Mouse (Mus musculus) heart, adult 8-10 months (tissue): Measurements from ENCODE around the gene Bbs2. TPM values are rescaled to one million over a fixed set of nuclear protein-coding genes. Genes with fewer than 3 reads are reported as not detected.
A peak's percentile ranks its signal among the peaks of the same experiment; 100 is the strongest.

Experiments
- DNase-seq: peaks from one replicate; pipeline ENCODE4 v3.0.0; 2022; ENCODE audit warnings: low spot score
- total RNA-seq, 4 experiments: library from RNA; stranded (reverse); gene quantifications; 2 replicates each; pipeline ENCODE4 v1.2.4; 2022

Gene Bbs2
- total RNA-seq, 4 experiments from 2014 or later: 7.6 to 15.7 (median 9.4) TPM

DNA sequence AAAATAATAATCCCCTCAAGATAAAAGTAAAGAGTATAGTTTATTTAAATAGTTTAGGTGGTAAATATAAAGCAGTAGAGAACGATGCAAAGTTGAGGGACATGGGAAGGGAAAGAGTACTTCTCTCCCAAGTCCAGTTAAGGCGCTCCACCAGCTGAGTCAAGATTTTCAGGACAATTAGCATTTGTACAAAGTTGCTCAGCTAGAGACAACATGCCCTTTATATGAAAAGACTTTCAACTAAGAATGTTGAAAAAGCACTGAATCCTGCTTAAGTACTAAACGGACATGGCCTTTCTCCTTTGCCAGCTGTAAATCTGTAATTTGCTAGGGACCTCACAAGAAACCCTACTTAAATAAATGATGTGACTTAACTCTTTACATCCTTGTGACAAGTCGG lies 268 bp upstream of the Bbs2 start:
- no peak for DNase-seq

DNA sequence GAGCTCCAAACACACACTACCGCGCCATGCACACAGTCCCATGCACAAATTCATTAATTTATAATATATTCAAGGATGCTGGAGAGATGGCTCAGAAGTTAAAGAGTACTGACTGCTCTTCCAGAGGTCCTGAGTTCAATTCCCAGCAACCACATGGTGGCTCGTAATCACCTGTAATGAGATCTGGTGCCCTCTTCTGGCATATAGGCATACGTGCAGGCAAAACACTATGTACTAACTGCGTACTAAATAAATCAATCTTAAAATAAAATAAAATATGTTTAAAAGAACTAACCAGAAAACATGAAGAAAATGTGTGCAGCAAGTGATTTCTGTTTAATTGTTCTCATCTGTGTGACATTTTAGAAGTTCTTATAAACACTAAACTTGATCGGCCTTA lies 4.4 kb downstream of the Bbs2 start:
- DNase-seq: no peak

DNA sequence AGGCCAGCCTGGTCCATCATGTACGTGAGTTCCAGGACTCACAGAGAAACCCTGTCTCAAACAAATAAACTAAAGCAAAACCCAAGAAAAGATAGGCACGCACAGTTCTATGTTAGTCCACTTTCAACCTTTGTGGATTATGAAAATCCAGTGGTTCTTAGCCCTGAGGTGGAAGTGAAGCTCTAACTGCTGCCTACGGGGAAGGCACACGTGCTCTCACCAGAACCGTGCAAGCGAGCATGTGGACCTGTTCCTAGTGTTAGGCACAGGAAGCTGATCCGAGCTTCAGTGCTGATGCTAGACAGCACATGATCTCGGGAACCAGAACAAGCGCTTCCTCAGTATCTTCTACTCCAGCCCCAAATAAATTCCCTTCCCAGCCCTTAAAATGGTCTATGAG lies 5.9 kb downstream of the Bbs2 start:
- DNase-seq: no peak

DNA sequence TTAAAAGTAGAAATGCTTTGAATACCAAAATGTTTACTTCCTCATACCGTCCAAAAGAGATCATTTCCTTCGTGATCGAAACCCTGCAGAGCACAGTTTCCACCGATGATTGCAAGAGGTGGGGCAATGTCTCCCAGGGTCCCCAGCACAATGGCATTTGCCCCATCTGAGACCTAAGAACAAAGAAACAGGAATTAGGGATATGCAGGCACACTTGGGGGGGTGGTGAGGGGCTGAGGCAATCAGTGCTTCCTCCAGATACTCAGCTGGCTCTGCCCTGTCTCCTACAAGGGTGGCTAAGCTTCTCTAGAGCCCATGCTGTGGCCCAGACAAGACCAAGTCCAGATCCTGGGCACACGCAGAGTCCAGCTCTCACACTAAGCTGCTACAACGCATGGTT lies 9.0 kb downstream of the Bbs2 start:
- DNase-seq: no peak

DNA sequence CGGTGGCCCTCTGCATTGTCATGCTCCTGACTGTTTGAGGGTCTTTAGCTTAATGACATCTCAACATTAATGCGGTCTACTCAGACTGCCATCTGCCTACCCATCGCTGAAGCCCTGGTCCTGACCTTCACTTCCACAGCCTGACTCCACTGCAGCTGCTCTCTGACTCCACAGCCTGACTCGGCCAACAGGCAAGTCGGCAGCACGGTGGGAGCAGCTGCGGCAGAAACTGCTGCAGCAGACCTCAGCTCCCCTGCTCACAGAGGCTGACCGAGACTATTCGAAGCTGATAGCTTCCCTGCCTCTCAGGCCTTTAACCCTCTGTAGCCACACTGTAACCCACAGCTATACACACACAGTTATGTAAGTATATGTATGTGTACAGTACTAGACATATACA lies 10.8 kb downstream of the Bbs2 start:
- DNase-seq: no peak

DNA sequence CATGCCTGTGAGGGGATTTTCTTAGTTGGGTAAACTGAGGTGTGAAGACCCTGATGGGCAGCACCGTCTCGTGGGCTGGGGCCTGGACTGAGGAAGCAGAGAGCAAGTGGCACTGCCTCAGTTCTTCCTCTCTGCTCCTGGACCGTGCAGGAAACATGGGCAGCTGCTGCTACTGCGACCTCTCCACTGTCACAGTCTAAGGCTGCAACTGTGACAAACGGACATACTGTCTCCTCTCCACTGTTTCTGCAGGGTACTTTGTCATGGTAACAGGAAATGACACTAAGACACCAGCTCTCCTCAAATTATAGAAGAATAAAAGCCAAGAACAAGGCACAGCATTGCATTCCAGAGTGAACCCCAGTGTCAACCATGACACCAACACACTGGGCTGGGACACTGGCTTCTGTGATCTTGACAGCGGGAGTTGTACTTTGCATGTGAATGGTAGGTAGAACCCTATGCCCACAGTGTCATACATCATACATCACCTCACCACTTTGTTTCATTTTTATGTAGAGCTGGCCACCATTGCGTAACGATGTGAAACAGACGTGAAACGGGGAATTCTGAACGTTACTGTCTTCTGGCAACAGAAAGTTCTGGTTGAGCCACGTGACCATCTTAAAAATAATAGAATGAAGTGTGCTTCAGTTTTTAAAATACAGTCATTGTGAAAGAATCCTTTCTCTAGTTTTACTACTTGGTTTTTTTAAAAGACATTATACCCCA lies 22.1 kb downstream of the Bbs2 start:
- no peak for DNase-seq

DNA sequence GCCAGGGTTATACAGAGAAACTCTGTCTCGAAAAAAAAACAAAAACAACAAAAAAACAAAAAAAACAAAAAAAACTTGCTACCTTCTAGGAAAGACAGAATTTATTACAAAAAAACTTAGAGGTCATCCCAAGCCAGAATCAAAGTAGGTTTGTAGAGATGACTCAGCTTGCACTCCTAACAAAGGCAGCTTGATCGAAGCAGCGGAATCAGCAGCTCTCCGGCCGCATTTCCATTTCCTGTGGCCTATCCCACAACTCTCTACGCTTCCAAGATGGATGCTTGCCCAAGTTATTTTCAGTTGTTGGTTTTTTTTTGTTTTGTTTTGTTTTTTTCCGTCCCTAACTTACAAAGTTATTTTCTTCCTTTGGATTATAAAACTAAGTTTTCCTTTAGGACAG lies 29.9 kb downstream of the Bbs2 start:
- DNase-seq: peak; percentile 9

DNA sequence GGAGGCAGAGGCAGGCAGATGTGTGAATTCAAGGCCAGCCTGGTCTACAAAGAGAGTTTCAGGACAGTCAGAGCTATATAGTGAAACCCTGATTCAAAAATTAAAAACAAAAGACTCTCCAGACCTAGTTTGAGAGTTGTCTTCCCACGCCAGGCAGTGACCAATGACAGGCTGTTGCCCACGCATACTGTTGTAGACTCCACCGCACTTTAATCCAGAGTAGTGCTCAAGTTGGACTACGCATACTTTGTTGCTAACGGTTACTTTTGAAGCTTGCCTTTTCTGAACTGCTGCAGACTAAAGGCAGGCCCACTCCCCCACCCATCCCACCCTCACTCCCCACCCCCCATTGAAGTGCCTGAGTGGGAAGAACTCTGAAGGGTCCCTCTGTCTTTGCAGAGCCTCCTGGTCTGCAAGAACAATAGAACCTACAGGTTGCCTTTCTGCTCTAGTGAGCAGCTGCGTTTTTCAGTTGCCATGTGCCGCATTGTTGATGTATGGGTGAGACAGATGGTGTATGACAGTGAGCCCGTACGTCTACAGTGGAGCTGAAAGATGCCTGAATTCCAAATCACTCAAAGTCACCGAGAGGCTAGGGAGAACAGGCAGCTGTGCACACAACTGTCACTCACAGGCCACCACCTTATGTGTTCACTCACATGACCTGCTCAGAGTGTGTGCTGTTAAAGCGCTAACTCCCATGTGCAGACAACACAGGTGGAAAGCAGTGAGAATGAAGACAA lies 32.4 kb downstream of the Bbs2 start:
- DNase-seq: no peak

DNA sequence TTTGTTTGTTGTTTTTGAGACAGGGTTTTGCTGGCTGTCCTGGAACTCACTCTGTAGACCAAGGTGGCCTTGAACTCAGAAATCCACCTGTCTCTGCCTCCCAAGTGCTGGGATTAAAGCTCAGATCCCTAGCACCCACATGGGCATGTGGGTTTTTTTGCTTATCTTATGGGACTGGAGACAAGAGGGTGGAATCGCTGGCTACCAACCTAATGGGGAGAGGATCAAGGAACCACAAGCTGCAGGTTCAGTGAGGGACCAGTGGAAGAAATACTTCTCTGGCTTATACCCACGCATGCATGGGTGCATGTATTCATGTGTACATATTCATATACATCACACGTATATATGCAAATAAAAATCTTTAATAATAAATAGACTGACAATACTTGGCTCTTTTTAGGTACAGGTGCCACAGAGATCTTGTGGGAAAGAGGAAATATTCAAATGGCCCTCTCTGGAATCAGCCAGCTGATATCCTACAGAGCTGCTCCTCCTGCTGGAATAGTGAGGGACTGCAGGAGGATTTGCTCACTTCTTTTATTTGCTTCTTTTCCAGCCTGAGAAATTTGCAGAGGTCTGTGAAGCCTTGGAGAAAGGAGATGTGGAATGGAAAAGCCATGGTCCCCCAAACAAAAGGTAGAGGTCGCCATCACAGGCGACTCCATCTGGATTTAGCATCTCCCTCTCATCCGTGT lies 41.4 kb downstream of the Bbs2 start:
- peak; percentile 34 for DNase-seq

DNA sequence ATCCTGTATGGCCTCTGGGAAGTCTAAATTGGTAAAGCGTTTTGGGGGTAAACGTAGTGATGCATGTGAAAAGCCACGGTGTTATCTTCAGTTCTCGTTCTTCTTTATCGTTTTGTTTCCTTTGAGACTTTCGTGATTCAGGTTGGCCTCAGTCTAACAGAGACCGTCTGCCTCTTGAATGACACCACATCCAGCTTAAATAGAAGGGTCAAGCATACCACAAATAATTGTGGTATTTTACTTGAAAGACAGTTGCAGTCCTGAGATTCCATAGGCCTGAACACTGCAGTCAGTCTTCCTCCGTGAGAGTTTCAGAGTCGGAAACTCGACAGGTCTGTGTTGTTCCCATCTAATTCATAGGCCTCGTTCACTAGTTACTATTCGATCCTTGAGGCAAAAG lies 46.0 kb downstream of the Bbs2 start:
- DNase-seq: no peak

DNA sequence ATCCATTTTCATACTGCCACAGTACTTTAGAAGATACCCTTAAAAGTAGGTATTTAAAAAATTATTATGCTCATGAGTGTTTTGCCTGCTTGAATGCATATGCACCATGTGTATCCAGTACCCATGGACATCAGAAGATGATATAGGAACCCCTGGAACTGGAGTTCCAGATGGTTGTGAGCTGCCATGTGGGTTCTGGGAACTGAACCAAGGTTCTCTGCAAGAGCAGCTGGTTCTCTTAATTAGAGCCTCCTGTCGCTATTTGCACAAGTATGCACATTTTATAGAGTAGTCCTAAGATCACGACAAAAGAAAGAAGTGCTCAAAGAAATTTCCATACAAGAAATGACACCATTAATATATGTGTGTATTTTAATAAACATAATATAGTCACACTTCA lies 50.9 kb downstream of the Bbs2 start:
- DNase-seq: no peak

DNA sequence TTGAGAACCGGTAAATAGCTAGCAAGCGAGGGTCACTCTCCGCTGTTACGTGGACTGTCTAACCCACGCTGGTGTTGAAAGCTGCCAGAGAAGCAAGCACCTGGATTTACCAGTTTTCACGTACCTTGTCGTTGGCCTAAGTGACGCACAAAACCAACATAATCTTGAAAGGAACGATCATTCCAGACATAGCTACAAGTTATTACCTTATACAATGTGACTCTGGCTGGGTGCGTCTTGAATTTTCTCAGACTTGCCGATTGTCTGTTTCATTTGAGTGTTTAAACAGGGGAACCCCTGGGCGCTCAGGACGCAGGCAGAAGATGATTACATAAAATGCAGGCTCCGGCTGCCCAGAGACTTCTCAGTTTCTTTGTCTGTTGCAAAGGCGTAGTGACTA lies 60.9 kb downstream of the Bbs2 start:
- no peak for DNase-seq

DNA sequence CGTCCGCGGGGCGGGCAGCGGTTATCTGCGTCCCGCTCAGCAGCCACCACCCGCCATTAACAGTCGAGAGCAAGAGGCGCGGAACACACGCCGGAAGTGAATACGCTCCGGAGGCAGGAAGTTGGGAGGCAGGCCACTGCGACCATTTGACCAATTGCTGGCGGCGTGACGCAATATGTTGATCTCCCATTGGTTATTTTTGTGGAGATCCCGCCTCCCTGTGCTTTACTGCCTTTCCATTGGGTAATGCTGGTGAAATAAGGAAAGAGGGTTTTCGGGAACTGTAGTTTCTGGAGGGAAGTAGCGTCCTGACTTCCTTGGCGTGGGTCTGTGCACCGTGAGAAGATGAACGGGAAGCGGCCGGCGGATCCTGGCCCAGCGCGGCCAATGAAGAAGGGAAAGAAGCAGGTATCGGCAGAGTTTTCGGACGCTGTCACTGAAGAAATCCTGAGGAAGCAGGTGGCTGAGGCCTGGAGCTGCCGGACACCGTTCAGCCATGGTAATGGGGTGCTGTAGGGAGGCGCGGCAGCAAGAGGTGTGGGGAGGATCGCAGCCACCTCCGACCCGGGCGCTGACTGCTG lies 61.7 kb downstream of the Bbs2 start, which contains the start of the genes Nudt21 and Ogfod1:
Gene Nudt21 (minus strand): TSS at position 88 of the 581 bp plus-strand sequence.
Gene Ogfod1 (plus strand): TSS at position 255 of the 581 bp plus-strand sequence.
- peak; percentile 98 for DNase-seq

DNA sequence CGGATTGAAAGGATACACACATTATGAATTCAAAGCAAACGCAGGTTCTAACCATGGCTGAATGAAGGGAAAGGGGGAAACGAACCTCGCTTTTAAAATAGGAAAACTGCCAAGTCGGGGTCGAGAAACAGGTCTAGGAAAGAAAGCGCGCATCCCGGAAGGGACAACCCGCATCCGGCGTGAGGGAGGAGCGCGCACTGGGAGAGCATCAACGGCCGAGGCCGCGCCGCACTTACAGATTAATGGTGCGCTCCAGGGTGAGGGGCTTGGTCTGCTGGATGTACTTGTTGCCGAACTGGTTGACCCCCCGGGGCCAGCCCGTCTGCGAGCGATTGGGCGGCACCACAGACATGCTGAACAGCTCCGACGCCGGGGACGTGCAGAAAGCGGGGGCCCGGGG lies 62.2 kb downstream of the Bbs2 start:
- peak; percentile 24 for DNase-seq

DNA sequence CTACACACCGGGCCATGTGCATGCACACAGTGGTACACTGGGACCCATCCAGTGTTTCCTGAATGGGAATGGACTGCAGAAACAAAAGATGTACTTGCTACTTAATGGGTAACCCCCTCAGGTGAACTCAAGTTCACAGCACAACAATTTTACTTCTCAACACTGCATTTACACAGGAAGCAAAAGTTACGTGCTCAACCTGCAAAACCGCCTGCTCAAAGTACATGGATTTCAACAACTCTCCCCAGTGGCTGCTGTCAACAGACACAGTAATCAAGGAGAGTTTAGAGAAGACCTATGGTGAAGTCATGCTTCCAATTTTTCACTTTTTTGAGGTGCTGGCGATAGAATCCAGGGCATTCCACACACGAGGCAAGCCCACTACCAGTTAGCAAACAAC lies 63.5 kb downstream of the Bbs2 start:
- no peak for DNase-seq

DNA sequence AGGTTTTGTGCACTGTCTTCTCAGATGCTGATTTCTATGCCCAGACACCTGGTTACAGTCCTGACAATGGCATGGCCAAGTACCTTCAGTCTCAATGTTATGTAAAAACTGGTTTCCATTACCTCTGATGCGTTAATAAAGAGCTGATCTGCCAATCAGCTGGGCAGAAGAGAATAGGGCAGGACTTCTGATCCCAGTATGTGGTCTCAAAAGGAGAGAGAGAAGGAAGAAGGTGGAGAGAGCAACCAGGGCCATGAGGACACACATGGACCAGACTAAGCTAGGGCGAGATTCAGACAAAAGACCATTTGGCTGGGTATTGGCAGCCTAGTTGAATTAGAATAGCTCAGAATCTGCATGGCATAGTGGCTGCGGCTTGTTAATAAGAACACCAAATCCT lies 65.1 kb downstream of the Bbs2 start:
- no peak for DNase-seq

DNA sequence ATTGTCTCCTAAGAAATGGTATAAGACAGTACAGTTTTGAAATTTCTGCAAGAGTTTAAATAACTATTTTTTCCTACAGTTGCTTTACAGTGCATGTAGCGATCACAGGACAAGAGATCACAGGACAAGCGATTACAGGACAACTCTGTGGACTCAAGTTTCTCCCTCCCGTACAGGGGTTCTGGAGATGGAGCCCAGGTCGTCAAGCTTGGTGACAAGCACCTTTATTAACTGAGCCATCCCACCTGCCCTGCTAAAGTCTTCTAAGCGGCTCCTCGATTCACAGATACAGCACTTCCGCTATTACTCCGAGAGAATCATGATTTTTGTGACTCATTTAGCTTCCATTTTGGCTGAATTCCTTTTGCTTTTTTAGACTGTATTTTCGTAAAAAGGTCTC lies 69.0 kb downstream of the Bbs2 start:
- DNase-seq: no peak

DNA sequence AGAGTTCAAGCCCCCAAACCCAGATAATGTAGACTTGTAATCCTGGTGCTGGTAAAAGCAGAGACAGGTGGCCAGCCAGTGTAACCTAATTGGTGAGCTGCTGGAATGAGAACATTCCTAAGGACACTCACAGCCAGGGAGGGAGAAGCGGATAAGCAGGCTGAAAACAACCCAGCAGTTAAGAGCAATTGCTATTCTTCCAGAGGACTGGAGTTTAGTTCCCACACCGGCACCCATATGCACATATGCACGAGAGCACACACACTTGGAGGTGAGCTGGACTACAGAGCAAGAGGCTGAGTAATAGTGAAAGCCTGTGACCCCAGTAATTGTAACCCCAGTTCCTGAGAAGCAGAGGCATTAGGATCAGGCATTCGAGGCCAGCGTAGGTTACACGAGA lies 74.8 kb downstream of the Bbs2 start:
- no peak for DNase-seq
